Mouse (Mus musculus): ENCODE measurements around the gene Nfe2l1.

DNA sequence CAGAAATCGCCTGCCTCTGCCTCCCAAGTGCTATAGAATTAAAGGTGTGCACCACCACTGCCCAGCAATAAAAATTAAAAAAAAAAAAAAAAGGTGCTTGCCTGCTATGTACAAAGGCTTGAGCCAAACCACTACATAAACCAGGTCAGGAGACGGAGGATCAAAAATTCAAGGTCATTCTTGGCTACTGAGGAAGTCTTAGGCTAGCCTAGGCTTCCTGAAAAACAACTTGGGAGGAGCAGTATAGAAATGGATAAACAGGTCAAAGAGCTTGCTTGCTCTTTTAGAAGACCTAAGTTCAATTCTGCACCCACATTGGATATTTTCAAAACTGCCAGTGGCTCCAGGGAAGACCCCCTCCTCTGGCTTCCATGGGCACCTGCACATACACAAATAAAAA, 15.3 kb downstream of the Nfe2l1 start:
- no peak for TF ChIP-seq POLR2A (IDR thresholded peaks at IDR 0.05; ENCODE audit: insufficient read depth, low read depth, low read length)
- TF ChIP-seq CTCF (IDR thresholded peaks at IDR 0.05) = no peak
- no peak for TF ChIP-seq EP300 (IDR thresholded peaks at IDR 0.05; ENCODE audit: insufficient read depth, low read depth, low read length)
